Mouse (Mus musculus): Measurements from ENCODE around the gene Aldoart1. TPM values are rescaled to one million over a fixed set of nuclear protein-coding genes. Genes with fewer than 3 reads are reported as not detected.

Aldoart1 gene
- polyA plus RNA-seq, 1 experiment from 2014 or later: not detected

GRCm38 (mm10) chr4:72835400-72835799 lies 17.0 kb downstream of the Aldoart1 start:
- 47% methylated on average over 1 of the region's 1 CpGs for WGBS
- Histone ChIP-seq H3K27ac (replicated peaks) (no peak overlapping the region), H3K4me3 (ENCODE audit: low read depth, low read length) (no peak overlapping the region), H3K4me2 (replicated peaks; ENCODE audit: low read depth) (no peak overlapping the region), H3K27me3 (ENCODE audit: control insufficient read depth, insufficient read depth, low read length) (no peaks in the 10 kb centered on the region), H3K4me1 (replicated peaks; ENCODE audit: control insufficient read depth, insufficient read depth) (no peaks in the 10 kb centered on the region), H3K9ac (ENCODE audit: low read length) (no peak overlapping the region), H3K36me3 (ENCODE audit: control insufficient read depth, insufficient read depth, low read length) (no peaks in the 10 kb centered on the region), H3K9me3 (ENCODE audit: control insufficient read depth, low read length) (no peaks in the 10 kb centered on the region)
- DNase-seq (ENCODE audit: low spot score) (no peak), ATAC-seq (ENCODE audit: low FRiP score, low TSS enrichment) (no peak)
- TF ChIP-seq CTCF (IDR thresholded peaks at IDR 0.05; ENCODE audit: low read depth) (no peak), EP300 (optimal IDR thresholded peaks at IDR 0.05) (no peak)

GRCm38 (mm10) chr4:72800816-72801215 lies 51.6 kb downstream of the Aldoart1 start:
- DNase-seq (ENCODE audit: low spot score): no peak
- H3K9ac ChIP-seq (ENCODE audit: low read length): no peak overlapping the region
- TF ChIP-seq CTCF (IDR thresholded peaks at IDR 0.05; ENCODE audit: low read depth) (no peak), EP300 (optimal IDR thresholded peaks at IDR 0.05) (no peak)
- H3K27ac ChIP-seq (replicated peaks): no peak overlapping the region
- 86% methylated on average over 1 of the region's 1 CpGs for WGBS
- no peak for ATAC-seq (ENCODE audit: low FRiP score, low TSS enrichment)
- no peaks in the 10 kb centered on the region for H3K36me3 ChIP-seq (ENCODE audit: control insufficient read depth, insufficient read depth, low read length)
- H3K27me3 ChIP-seq (ENCODE audit: control insufficient read depth, insufficient read depth, low read length): no peaks in the 10 kb centered on the region
- no peaks in the 10 kb centered on the region for H3K9me3 ChIP-seq (ENCODE audit: control insufficient read depth, low read length)
- no peaks in the 10 kb centered on the region for H3K4me1 ChIP-seq (replicated peaks; ENCODE audit: control insufficient read depth, insufficient read depth)
- H3K4me3 ChIP-seq (ENCODE audit: low read depth, low read length): no peak overlapping the region
- H3K4me2 ChIP-seq (replicated peaks; ENCODE audit: low read depth): no peak overlapping the region
